8 mouse cellular contexts compared by ENCODE assay signal in genomic region chr7:128687821-128688564, GRCm38 (mm10). TPM values are rescaled to one million over a fixed set of nuclear protein-coding genes. Genes with fewer than 3 reads are reported as not detected.
A peak's percentile ranks its signal among the peaks of the same experiment; 100 is the strongest.
DNase-seq lines count a peak whose midpoint lies in the region; ATAC-seq and TF ChIP-seq lines count a peak whose summit lies in the region.

No protein-coding gene starts in this region.

- H3K36me3 ChIP-seq in heart, embryonic 10.5 days: peaks cover 68% of the 10 kb centered on the region
- H3K36me3 ChIP-seq in kidney, embryonic 14.5 days (ENCODE audit: control insufficient read depth, insufficient read depth, low read length): peaks cover 24% of the 10 kb centered on the region
- H3K36me3 ChIP-seq in midbrain, postnatal 0 days (ENCODE audit: insufficient read depth, low read length): peaks cover 28% of the 10 kb centered on the region

- peak; percentile 77 for ATAC-seq in kidney, embryonic 14.5 days (ENCODE audit: low FRiP score, low TSS enrichment)
- ATAC-seq in midbrain, postnatal 0 days (ENCODE audit: low FRiP score): peak; percentile 81

- H3K9ac ChIP-seq in kidney, embryonic 14.5 days (ENCODE audit: low read depth, low read length): 0 out of 2 replicates have a peak overlapping the region, but pooled peaks have one; percentile 9
- peak overlapping the region; percentile 71 for H3K9ac ChIP-seq in midbrain, postnatal 0 days (replicated peaks; ENCODE audit: low read length, poor library complexity, severe bottlenecking)

- TF ChIP-seq POLR2A in embryonic fibroblast, embryonic 13.5 days (IDR thresholded peaks at IDR 0.05; ENCODE audit: low read depth, low read length): no peak

- H3K9me3 ChIP-seq in heart, embryonic 10.5 days: peaks cover 9% of the 10 kb centered on the region
- peaks cover 11% of the 10 kb centered on the region for H3K9me3 ChIP-seq in kidney, embryonic 14.5 days (ENCODE audit: control insufficient read depth, low read length)
- no peaks in the 10 kb centered on the region for H3K9me3 ChIP-seq in midbrain, postnatal 0 days (ENCODE audit: low read length)

- WGBS in heart, embryonic 10.5 days: 53% methylated on average over 56 of the region's 56 CpGs
- 52% methylated on average over 56 of the region's 56 CpGs for WGBS in kidney, embryonic 14.5 days
- WGBS in midbrain, postnatal 0 days: 47% methylated on average over 56 of the region's 56 CpGs

- H3K4me1 ChIP-seq in embryonic fibroblast, embryonic 13.5 days (ENCODE audit: control insufficient read depth, insufficient read depth, low read length): no peaks in the 10 kb centered on the region
- no peaks in the 10 kb centered on the region for H3K4me1 ChIP-seq in heart, embryonic 10.5 days
- no peaks in the 10 kb centered on the region for H3K4me1 ChIP-seq in kidney, embryonic 14.5 days (ENCODE audit: control insufficient read depth, insufficient read depth, low read length)
- H3K4me1 ChIP-seq in midbrain, postnatal 0 days (ENCODE audit: insufficient read depth, low read length): 0 out of 2 replicates have a peak, but pooled peaks cover 4% of the 10 kb centered on the region

- DNase-seq in A20 (ENCODE audit: low read depth, low spot score) (peak; percentile 84), liver (peak; percentile 76)
- DNase-seq in brain, adult 2 months (ENCODE audit: low read depth, low spot score): peak; percentile 92
- no peak for DNase-seq in heart, embryonic 10.5 days (ENCODE audit: low spot score)
- peak; percentile 91 for DNase-seq in midbrain, postnatal 0 days (ENCODE audit: low spot score)
- DNase-seq in spleen, postnatal 14 days (ENCODE audit: low spot score in 2 of 2): peak; percentile 46 to 63

- TF ChIP-seq CTCF in embryonic fibroblast, embryonic 13.5 days (IDR thresholded peaks at IDR 0.05; ENCODE audit: borderline replicate concordance, insufficient read depth, low read length): no peak
- no peak for TF ChIP-seq CTCF in midbrain, postnatal 0 days (IDR thresholded peaks at IDR 0.05)

- peak overlapping the region; percentile 51 for H3K4me3 ChIP-seq in embryonic fibroblast, embryonic 13.5 days (ENCODE audit: insufficient read depth, low read length)
- H3K4me3 ChIP-seq in heart, embryonic 10.5 days: peak overlapping the region; percentile 57
- H3K4me3 ChIP-seq in kidney, embryonic 14.5 days (ENCODE audit: low read length): peak overlapping the region; percentile 44
- H3K4me3 ChIP-seq in midbrain, postnatal 0 days (ENCODE audit: low read depth, low read length): peak overlapping the region; percentile 49

- peak overlapping the region; percentile 50 for H3K4me2 ChIP-seq in kidney, embryonic 14.5 days (replicated peaks; ENCODE audit: low read depth, low read length)
- peak overlapping the region; percentile 37 for H3K4me2 ChIP-seq in midbrain, postnatal 0 days (ENCODE audit: low read depth, low read length, poor library complexity, severe bottlenecking)

- no peaks in the 10 kb centered on the region for H3K27me3 ChIP-seq in heart, embryonic 10.5 days (ENCODE audit: insufficient read depth, poor library complexity, severe bottlenecking)
- H3K27me3 ChIP-seq in kidney, embryonic 14.5 days (ENCODE audit: control insufficient read depth, insufficient read depth, low read length): no peaks in the 10 kb centered on the region
- H3K27me3 ChIP-seq in midbrain, postnatal 0 days (ENCODE audit: insufficient read depth, low read length): no peaks in the 10 kb centered on the region

- no peak overlapping the region for H3K27ac ChIP-seq in embryonic fibroblast, embryonic 13.5 days (ENCODE audit: insufficient read depth, low read length)
- H3K27ac ChIP-seq in heart, embryonic 10.5 days: no peak overlapping the region
- no peak overlapping the region for H3K27ac ChIP-seq in kidney, embryonic 14.5 days (ENCODE audit: low read depth, low read length)
- H3K27ac ChIP-seq in midbrain, postnatal 0 days (ENCODE audit: low read depth, low read length): peak overlapping the region; percentile 86

RNA-seq across cellular contexts. Expression of gene Mcmbp, which starts 52.3 kb away (rescaled TPM):
- polyA plus RNA-seq in embryonic fibroblast, embryonic 13.5 days (2011; ENCODE audit: insufficient read length, low read depth, missing spikeins): 39.8 and 44.0 TPM in 2 replicates
- 44.4 and 51.9 TPM in 2 replicates for polyA plus RNA-seq in heart, embryonic 10.5 days (2016; fragmentation: Nextera tagmentation; extraction: Ambion mirVana)
- 78.1 and 87.9 TPM in 2 replicates for polyA plus RNA-seq in kidney, embryonic 14.5 days (2014; fragmentation: Nextera tagmentation; extraction: Ambion mirVana)
- 37.1 and 39.0 TPM in 2 replicates for total RNA-seq in midbrain, postnatal 0 days (2014; rRNA removed)
- 34.8 and 42.7 TPM in 2 replicates for polyA plus RNA-seq in midbrain, postnatal 0 days (2015; fragmentation: Nextera tagmentation; extraction: Ambion mirVana)

RNA-seq across cellular contexts. Expression of gene Sec23ip, which starts 56.8 kb away (rescaled TPM):
- 58.0 and 64.1 TPM in 2 replicates for polyA plus RNA-seq in embryonic fibroblast, embryonic 13.5 days (2011; ENCODE audit: insufficient read length, low read depth, missing spikeins)
- polyA plus RNA-seq in heart, embryonic 10.5 days (2016; fragmentation: Nextera tagmentation; extraction: Ambion mirVana): 37.4 and 42.7 TPM in 2 replicates
- polyA plus RNA-seq in kidney, embryonic 14.5 days (2014; fragmentation: Nextera tagmentation; extraction: Ambion mirVana): 22.5 and 38.4 TPM in 2 replicates
- 23.5 and 35.7 TPM in 2 replicates for total RNA-seq in midbrain, postnatal 0 days (2014; rRNA removed)
- polyA plus RNA-seq in midbrain, postnatal 0 days (2015; fragmentation: Nextera tagmentation; extraction: Ambion mirVana): 26.3 and 26.4 TPM in 2 replicates
